Mouse (Mus musculus): ENCODE data around the gene Ntan1.
"Not testable (repeated sequence)": the region's sequence is repeated elsewhere in the genome, so short reads cannot be mapped to it uniquely, and the experiment has no call there.

The Ntan1 gene

DNA sequence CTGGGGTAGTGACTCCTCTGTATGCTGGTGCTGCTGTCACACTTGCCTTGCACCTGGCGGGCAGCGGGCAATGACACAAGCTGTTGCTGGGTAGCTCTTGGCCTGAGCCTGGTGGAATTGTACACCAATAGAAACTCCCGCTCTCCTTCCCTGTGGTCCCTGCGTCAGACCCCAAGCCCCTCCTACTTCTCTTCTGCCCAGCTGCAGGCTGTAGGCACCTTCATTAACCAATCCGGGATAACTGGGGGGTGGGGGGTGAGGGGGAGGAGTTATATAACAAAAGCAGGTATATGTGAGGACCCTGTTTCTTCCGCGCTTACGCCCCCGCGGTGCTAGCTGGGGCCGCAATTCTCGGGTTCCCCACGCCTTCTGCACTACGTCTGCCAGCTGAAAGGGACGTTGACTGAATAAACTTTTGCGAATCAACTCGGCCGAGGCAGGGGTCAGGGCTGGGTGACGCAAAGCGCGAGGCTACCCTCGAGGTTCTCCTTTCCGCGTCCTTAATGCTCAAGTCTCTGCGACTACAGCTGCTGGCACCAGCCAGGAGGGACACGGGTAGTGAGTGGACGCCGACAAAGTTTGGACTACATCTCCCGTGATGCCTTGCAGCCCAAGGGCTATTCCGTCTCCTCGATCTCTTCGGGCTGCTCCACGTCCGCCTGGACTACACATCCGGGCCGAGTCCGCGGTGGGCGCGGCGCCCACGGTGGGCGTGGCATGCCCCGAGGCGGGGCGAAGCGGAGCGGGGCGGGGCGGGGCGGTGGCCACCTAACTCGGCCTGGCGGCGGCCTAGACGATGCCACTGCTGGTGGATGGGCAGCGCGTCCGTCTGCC, at the start of gene Ntan1:
Gene Ntan1 (plus strand): TSS at position 286 of the 834 bp plus-strand sequence.
- DNase-seq = peak; percentile 93

DNA sequence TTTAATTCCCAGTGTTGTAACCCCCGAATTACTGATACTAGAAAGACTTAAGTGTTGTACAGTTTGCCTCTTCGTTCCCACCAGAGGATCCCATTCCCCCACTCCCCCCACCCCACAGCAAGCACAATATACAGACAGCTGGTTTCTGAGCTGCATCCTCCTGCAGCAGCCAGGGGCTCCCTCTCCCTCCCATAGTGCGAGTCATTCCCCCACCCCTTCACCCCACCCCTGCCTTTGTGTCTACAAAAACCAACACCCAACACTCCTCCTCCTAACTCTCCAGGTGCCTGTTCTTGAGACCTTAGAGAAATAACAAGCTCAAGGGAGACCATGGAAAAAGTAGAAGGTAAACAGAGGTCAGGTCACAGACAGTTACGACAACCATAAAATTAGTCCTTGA, 47.0 kb upstream of the Ntan1 start:
- not testable (repeated sequence) for DNase-seq

DNA sequence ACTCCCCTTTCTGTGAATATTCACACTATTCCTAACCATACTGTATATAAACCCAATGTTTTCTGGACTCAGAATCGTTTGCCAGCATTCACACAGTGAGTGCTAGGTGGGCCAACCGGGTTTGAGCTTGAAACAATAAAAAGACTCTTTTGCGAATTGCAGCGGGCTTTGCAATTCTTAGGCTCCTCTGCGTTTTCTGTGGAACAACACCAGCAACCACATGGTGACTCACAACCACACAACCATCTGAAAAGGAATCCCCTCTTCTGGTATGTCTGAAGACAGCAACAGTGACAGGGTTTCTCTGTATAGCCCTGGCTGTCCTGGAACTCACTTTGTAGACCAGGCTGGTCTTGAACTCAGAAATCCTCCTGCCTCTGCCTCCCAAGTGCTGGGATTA, 46.6 kb upstream of the Ntan1 start:
- not testable (repeated sequence) for DNase-seq

DNA sequence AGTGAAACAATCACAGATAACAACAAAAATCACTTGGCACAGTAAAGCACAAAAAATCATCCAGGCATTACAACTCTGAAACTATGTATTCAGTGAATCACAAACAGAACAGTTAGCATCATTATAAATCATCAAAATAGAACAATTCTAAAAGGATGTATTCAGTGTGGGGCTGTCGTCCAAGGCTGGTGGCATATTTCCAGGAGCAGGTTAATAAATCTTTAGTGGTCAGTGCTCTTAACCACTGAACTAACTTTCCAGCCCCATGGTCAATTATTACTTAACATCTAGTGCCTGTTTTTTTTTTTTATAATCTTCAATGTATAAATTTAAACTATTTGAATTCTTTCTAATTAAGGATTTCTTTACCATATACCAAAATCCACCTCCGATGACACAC, 44.6 kb upstream of the Ntan1 start:
- DNase-seq = not testable (repeated sequence)

DNA sequence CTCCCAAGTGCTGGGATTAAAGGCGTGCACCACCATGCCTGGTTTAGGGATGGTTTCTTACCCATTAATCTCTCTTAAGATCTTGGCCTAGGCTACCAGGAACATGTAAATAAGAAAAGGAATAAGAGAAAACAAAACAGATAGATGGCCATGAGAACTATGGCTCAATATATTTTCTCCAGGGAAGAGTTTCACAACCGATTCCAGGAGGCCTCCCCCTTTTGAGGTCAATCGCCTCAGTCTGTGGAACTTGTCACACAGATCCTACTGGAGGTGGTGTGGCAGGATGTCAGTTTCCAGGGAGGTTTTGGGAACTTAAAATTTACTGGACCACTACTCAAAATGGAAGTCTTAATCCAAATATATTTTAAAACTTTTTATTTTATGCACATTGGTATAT, 44.0 kb upstream of the Ntan1 start:
- DNase-seq = not testable (repeated sequence)

DNA sequence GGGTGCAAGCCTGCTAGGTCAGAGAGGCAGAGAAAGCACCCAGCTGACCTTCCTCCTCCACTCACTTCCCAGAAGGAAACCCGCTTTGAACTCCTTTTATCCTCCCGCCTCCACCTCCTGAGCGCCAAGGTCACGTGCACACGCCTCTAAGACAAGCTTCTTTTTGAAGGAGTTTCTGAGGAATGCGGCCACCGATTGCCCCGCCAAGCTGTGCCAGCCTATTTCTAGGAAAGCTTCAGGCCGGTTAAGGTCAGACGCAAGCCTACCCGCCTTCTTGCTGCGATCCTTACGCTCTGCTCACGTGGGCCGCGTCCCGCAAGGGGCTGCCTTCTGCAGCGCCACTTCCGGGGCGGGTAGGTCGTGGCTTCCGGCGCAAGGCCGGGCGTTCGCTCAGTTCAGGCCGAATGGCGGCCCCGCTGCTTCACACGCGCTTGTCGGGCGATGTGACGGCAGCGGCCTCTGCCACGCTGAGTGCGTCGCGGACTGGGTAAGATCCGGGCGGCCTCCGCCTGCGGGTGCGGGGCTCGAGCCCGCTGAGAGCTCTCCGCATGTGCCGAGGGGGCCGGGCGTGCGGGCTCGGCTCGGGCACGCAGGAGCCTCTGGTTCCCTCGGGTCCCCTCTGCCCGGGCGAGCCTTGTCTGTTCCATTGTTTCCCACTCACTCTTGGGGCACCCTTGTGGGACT, 38.1 kb upstream of the Ntan1 start, which contains the start of gene Rrn3:
Gene Rrn3 (plus strand): TSS at position 356 of the 684 bp plus-strand sequence.
- DNase-seq = peak; percentile 90

DNA sequence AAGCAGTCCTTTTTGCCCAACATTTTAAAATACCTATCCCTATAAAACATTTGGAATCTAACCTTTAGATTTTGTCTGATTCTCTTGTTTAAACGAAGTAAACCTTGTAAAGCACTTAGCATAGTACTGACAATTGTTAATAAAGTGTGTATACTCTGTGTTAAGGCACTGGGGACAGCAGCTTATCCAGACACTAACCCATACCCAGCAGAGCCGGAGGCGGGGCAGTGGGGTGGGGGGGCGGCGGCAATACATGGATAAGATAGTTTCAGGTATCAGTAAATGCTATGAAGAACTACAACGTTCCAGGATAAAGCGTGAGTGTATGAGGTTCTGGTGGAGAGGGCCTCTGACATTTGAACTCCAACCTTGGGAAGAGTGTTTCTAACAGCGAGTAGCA, 37.4 kb upstream of the Ntan1 start:
- peak; percentile 10 for DNase-seq

DNA sequence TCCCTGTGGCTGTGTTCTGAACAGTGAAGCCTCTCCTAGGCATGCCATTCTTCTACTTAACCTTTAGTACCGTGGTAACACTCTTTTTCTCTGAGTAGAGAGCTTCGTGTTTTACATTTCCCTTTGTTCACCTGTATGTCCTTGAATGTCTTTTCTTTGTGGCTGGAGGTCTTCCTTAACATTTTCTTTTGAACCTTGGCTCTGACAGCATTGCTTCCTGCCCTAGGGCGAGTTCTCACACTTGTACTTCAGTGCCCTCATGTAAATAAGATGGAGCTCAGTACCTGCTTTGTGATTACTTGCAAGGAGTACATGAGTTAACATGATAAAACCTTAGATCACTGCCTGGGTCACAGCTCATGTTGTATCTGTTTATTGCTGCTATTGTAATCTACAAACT, 32.7 kb upstream of the Ntan1 start:
- DNase-seq = no peak

DNA sequence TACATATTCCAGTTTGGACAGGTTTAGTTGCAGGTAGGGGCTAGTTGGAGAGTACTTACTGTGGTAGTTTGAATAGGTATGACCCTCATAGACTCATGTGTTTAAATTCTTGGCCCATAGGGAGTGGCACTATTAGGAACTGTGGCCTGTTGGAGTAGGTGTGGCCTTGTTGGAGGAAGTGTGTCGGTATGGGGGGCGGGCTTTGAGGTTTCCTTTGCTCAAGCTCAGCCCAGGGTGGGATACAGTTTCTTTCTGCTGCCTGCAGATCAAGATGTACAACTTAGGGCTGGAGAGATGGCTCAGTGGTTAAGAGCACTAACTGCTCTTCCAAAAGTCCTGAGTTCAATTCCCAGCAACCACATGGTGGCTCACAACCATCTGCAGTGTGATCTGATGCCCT, 25.2 kb upstream of the Ntan1 start:
- DNase-seq = not testable (repeated sequence)

DNA sequence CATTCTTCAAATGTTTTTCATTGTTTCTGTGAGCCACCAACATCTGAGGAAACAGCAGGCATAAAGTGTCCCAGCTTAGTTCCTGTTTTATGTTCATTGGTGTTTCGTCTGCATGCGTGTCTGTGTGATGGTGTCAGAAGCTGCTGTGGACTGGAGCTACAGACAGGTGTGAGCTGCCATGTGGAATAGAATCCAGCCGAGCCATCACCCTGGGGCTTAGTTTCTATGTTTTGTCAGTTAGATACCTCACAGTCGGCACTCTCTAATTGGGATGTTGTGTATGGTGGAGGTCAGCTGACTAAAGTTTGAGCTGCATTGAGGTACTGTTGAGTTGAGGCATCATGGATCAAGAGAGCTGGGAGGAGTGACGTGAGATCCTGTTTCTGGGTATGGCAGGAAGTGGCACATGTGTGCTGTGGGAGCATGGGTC, 21.9 kb upstream of the Ntan1 start:
- DNase-seq = no peak

DNA sequence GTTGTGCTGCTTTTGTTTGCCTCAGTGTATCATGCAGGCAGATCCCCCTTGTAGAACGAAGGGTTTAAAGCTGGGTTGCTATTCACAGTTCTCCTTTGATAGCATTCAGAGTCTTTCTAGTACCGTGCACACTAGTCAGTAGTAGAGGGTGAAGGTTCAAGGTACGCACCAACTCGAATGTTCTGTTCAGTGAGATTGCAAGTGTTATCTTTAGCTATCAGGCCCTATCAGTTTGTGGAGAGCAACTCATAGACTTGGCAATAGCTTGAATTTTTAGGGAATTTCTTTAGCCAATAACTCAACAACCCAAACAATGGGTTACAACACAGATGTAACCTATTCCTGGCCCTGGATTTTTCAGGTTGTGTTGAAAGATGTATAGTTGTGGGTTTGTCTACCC, 17.4 kb upstream of the Ntan1 start:
- DNase-seq = no peak

DNA sequence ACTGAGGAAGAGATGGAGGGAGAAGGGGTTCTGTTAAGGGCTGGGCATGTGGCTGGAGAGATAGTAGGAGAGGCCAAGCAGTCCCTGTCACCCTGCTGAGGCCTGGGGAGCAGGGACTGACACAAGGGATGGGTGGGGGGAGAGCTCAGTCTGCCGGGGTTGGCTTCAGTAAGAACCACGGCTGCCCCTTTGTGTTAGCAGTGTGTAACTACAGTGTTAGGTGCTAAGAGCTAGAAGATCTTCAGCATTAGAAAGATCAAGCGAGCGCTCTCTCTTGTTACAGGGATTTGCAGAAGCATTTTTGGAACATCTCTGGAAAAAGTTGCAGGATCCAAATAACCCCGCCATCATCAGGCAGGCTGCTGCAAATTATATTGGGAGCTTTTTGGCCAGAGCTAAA, 14.0 kb upstream of the Ntan1 start:
- no peak for DNase-seq

DNA sequence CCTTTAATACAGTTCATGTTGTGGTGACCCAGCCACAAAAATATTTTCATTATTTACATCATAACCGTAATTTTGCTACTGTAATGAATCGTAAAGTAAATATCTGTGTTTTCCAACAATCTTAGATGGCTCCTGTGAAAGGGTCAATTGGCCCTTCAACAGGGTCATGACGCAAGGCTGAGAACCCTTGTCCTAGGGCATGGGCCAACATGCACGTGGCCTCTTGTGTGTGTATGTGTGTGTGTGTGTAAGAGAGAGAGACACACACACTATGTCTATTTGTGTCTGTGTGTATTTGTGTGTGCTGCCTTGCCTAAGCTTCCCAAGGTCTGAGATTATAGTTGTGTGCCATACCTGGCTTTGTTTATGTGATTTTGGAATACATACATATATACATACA, 11.0 kb upstream of the Ntan1 start:
- no peak for DNase-seq

DNA sequence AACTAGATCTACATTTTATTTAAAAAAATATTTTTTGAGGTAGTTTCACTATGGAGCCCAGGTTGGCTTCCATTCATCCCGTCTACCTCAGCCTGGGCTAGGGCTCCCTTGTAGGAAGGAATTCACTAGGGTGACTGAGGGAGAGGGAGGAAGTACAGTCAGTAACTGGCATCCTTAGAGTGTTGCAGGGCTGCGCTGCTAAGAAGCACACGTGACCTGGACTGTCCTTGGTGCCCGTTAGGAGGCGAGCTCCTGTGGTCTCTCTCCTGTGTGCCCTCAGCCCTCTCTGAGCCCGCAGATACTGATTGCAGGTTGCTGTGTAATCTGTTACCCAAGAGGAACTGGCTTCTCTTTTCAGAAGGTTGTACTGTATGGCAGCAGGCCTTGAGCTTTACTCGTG, 10.2 kb upstream of the Ntan1 start:
- no peak for DNase-seq

DNA sequence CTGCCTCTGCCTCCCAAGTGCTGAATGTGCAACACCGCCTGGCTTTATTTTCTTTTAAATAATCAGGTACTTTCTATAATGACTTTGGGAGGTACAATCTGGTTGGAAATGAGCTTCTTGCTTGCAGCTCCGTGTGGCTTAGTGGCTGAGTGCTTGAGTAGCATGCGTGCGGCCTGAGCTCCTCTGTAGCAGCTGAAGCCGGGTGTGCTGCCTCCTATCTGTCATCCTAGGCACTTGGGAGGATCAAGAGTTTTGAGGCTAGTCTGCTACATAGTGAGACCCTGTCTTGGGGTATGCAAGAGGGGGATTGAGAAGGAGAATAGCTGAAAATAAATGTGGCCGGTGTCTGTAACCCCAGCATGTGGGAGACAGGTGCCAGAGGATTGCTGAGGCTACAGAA, 6.5 kb upstream of the Ntan1 start:
- no peak for DNase-seq

DNA sequence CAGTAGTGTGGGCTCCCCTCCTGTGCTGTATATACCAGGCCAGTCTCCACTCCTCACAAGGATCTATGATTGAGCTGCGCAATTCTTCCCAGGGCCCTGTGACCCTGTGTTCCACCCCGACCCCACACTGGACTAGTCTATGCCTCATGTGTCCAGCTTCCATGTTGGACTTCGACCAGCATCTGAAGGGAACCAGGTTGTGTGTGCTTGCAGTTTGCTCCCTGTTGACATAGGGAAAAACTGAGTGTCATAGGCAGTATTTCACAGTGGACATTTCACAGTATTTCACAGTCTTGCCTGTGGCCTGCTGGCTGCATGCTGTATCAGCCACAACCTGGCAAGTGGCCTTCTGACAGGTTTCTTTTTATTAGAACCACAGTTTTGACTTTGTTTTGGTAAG, 5.4 kb upstream of the Ntan1 start:
- no peak for DNase-seq

DNA sequence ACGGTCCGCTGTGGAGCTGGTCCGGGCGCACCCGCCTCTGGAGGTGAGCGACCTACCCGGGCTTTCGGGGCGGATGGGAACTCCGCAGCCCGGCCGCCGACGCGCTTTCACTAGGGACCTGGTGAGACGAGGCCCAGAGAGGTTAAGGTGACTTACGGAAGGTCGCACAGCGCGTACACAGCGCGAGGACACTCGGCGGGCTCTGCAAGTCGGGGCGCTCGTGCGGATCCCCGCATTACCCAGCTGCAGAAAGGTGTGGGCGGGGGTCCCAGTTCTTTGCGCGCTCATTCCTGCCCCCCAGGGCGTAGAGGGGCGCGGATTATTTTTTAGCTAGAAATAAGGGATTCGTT, 724 bp downstream of the Ntan1 start:
- DNase-seq = no peak

DNA sequence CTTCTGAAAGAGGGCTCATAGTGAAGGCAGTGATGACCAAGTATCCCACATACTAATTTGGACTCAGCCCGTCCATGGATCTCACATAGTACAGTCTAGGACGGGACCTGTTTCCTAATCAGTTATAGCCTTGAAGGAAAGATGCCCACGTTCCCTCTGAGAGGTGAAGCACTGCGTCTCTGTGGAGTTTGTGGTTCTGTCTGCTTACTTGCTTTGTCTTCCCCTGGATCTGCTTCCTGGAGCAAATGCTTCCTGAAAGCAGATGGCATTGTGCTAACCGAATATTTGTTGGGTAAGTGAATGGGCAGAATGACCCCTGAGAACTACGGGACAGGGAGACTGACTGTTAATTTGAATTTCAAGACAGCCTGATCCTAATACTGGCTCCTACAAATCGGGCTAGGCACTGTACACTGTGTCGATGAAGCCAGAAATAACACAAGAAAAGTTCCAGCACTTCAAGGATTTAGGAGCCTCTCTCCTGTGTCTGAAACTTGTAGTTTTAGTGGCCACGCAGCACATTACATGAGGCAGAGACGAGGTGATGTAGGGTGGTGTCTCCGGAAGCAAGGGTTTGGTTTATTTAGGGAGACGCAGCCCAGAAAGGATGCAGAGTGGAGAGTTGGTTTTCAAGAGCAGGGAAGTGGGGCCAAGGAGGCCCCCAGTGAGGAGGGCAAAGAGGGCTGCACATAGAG, 1.3 kb downstream of the Ntan1 start:
- DNase-seq = peak; percentile 20

DNA sequence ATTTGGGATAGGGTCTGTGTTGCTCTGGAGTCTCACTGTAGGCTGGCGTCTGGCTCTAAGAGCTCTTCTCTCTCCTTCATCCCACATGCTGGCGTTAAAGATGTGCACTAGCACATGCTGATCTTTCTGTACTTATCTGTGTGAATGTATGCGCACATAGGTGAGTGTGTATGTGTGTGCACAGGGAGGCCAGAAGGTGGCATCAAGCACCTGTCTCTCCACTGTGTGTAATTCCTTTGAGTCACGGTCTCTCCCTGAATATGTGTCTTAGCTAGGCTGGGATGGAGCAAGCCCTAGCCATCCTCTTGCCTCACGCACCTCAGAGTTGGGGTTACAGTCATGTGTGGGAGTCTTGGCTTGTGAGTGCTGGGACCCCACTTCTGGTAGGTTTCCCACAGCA, 2.1 kb downstream of the Ntan1 start:
- no peak for DNase-seq

DNA sequence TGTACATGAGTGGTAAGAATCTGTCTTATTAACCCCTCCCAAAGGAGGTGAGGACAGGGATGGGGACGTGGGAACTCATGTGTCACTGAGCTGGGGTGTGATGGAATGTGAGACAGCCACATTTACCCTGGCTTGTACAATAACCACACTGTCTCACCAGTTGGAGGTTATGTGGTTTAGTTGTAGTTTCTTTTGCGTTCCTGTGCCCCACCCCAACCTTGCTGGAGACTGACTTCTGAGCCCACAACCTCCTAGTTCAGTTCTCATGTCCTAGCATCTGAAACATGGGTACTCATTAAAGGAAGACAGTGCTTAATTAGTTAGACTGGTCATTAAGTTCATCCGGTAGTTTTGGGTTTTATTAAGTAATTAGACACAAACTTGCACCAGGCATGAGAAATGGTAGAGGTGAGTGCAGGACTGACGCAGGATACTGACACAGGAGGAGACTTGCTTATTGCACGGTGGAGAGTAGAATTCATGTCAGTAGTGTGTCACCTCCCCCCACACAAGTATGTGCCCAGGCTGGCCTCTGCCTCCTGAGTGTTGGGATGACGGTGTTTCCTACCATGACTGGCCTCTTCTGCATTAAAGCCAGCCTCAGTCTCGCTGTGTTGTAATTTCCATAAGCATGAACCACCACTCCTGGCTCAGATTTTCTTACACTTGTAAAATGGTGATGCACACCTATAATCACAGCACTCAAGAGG, 7.3 kb downstream of the Ntan1 start:
- DNase-seq = no peak

DNA sequence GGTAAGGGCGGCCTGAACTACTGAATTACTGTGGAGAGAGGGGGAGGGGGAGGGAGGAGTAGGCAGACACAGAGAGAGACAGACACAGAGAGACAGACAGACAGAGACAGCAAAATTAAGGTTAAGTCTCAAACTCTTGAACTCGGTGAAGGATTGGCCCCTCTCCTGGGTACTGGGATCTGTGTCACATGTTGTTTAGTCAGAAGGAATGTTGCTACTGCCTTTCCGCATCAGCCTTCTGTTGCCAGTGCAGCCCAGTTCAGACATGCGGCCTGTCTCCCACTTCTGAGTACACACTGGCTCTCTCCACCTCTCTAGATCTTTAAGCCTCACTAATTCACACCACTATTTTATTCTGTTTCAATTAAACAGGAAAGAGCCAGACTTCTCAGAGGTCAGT, 7.9 kb downstream of the Ntan1 start:
- DNase-seq = no peak

DNA sequence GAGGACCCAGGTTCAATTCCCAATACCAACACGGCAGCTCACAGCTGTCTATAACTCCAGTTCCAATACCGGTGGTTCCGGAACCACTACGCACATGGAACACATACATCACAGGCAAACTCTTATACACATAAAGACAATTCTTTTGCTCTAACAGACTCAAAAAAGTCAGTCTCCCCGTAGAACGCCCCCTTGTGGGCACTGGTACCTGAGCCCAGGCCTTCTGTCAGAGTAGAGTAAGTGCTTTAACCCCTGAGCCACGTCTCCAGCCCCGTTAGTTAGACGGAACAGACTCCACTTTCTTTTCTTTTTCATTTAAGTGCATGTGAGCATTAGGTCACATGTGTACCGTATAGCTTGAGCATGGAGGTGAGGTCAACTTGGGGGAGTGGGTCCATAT, 11.8 kb downstream of the Ntan1 start:
- peak; percentile 51 for DNase-seq

DNA sequence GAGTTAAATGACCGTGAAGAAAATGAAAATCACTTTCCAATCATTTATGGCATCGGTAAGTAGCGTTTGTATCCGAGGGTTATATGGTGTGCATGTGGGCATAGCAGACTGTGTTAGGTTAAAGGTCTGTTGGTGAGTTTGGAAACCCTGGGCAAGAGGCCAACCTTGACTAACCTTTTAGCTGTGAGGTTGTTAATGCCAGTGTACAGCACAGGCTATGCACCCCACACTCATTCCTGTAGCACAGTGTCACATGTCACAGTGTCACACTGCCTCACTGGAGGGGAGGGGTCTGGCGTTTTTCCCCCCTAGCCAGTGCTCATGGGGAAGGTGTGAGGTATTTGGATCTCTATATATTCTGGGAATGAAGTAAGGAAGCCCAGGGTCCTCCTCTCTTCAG, 13.0 kb downstream of the Ntan1 start:
- no peak for DNase-seq
